Mouse (Mus musculus) liver, postnatal 0 days (tissue): ENCODE measurements around the gene Morc2a. TPM values are rescaled to one million over a fixed set of nuclear protein-coding genes. Genes with fewer than 3 reads are reported as not detected.

Experiments
- ATAC-seq: fragments of 200-750 bp; cut with Nextera tagmentation; 2 replicates; pipeline ENCODE4 v1.8.0; 2017; ENCODE audit warnings: mild to moderate bottlenecking, moderate library complexity
- DNase-seq: peaks from one replicate; pipeline ENCODE4 v3.0.0-alpha.2; 2016
- H3K27ac ChIP-seq: fragments of 300-500 bp; sonication (generic); 2 replicates; pipeline ENCODE4 v1.5.1; 2014; ENCODE audit warnings: antibody characterized with exemption, moderate library complexity, mild to moderate bottlenecking, low read depth
- H3K27me3 ChIP-seq: fragments of 300-500 bp; sonication (generic); 2 replicates; pipeline ENCODE4 v1.6.1; 2014; ENCODE audit warnings: low read length, control low read depth, mixed read lengths; ENCODE audit not compliant: insufficient read depth
- H3K36me3 ChIP-seq: fragments of 300-500 bp; sonication (generic); replicated peaks from 2 replicates; pipeline ENCODE4 v1.6.1; 2014; ENCODE audit warnings: mild to moderate bottlenecking, control low read depth, low read length, moderate library complexity, mixed read lengths; ENCODE audit not compliant: insufficient read depth
- H3K4me1 ChIP-seq: fragments of 300-500 bp; sonication (generic); 2 replicates; pipeline ENCODE4 v1.6.1; 2014; ENCODE audit warnings: antibody characterized with exemption, mild to moderate bottlenecking, control low read depth; ENCODE audit not compliant: insufficient read depth
- H3K4me2 ChIP-seq: fragments of 300-500 bp; sonication (generic); 2 replicates; pipeline ENCODE4 v1.6.1; 2014; ENCODE audit warnings: low read depth, mild to moderate bottlenecking, low read length, moderate library complexity, mixed read lengths
- H3K4me3 ChIP-seq: fragments of 300-500 bp; sonication (generic); 2 replicates; pipeline ENCODE4 v1.5.1; 2014; ENCODE audit warnings: low read depth, low read length
- H3K9ac ChIP-seq: fragments of 300-500 bp; sonication (generic); replicated peaks from 2 replicates; pipeline ENCODE4 v1.6.1; 2014; ENCODE audit warnings: mild to moderate bottlenecking, moderate library complexity
- H3K9me3 ChIP-seq: fragments of 300-500 bp; sonication (generic); 2 replicates; pipeline ENCODE4 v1.6.1; 2016; ENCODE audit warnings: mild to moderate bottlenecking, control low read depth, low read length, mixed read lengths
- CTCF ChIP-seq: sonication (generic); IDR thresholded peaks from 2 replicates; pipeline ENCODE4 v1.5.1; 2016; ENCODE audit warnings: antibody characterized with exemption, low read depth
- EP300 ChIP-seq: IDR thresholded peaks from 2 replicates; pipeline ENCODE4 v1.6.1; 2016; ENCODE audit warnings: antibody characterized with exemption, low read depth, mild to moderate bottlenecking
- WGBS: fragments of 180-500 bp; shearing (Covaris S2); extraction: QIAGEN DNeasy Blood & Tissue Kit; methylation state at CpG from one replicate; pipeline ENCODE4 v1.1.7; 2014; ENCODE audit not compliant: insufficient replicate concordance; 5-methylcytosine and 5-hydroxymethylcytosine counted together
- polyA plus RNA-seq: library from polyadenylated mRNA; unstranded; fragments of >200 nt; fragmentation: Nextera tagmentation; extraction: Ambion mirVana; gene quantifications from 2 replicates; pipeline ENCODE4 v1.2.1, GENCODE M21; 2015

Morc2a gene
- polyA plus RNA-seq, 1 experiment from 2014 or later, result 3.7 TPM

DNA sequence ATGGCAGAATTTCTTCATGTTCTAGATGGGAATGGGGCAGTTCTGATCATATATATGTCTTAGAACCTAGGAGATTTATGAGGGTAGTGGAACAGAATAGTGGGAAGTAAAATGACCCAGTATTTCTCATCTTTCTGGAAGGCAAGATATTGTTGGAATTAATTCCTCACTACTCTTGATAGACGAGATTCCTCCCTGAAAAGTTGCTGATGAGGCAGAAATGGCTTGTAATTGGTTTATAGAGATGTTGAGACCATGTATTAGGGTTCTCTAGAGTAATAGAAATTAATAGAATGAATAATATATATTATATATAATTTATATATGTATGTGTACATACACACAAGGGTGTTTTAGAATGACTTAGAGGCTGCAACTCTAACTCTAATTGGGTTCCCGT is 13.0 kb downstream of the Morc2a start:
- 85% methylated on average over 2 of the region's 2 CpGs for WGBS
- TF ChIP-seq EP300 (no peak), CTCF (no peak)
- Histone ChIP-seq H3K9ac (no peak overlapping the region), H3K4me1 (no peaks in the 10 kb centered on the region), H3K27me3 (no peaks in the 10 kb centered on the region), H3K4me2 (no peak overlapping the region), H3K4me3 (no peak overlapping the region), H3K27ac (no peak overlapping the region), H3K9me3 (no peaks in the 10 kb centered on the region), H3K36me3 (peaks cover 33% of the 10 kb centered on the region)
- ATAC-seq, result no peak
- DNase-seq, result no peak

DNA sequence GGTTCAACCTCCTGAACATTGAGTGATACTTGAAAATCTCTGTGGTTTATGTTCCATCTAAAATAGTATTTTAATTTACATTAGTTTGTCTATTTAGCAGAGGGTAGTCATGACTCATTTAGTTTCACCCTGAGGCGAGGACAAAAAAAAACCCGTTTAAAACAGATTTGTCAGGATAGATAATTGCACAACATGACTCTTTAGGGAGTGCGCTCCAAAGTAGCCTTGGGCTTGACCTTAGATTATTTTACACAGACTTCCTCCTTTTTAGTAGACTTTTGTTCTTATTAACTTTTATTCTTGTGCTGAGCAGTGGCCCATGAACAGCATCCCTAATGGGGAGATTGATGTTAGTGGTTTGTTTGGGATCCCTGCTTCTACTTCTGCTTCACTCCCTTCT is 18.5 kb downstream of the Morc2a start:
- DNase-seq, result no peak

DNA sequence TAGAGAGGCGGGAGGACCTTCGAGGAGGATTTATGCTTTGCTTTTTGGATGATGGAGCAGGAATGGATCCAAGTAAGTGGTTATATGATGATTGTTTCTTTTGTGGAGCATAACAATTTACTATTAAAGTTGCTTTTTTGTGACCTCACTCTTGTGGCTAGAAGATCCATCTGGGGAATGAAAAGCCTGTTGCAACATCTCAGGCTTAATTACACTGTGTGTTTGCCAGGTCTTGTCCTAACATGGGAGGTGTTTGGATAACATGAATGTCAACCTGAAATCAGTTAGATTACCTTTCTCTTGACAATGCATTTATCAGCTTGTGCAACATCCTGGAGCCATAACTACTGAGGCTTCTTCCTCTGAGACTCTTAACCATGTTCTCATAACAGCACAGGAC is 19.8 kb downstream of the Morc2a start:
- peak; percentile 35; the same call in 1 of the 2 replicates for ATAC-seq
- Histone ChIP-seq H3K9ac (no peak overlapping the region), H3K4me1 (peaks cover 3% of the 10 kb centered on the region; the same call in 1 of the 2 replicates), H3K9me3 (no peaks in the 10 kb centered on the region), H3K36me3 (peaks cover 57% of the 10 kb centered on the region), H3K4me3 (no peak overlapping the region), H3K27ac (no peak overlapping the region), H3K4me2 (no peak overlapping the region), H3K27me3 (no peaks in the 10 kb centered on the region)
- TF ChIP-seq CTCF (no peak), EP300 (no peak)
- 96% methylated on average over 2 of the region's 2 CpGs for WGBS
- DNase-seq, result no peak

More for the DNA sequence above, 18.5 kb downstream of the Morc2a start:
- TF ChIP-seq EP300 (no peak), CTCF (no peak)
- Histone ChIP-seq H3K27ac (no peak overlapping the region), H3K9me3 (no peaks in the 10 kb centered on the region), H3K4me1 (peaks cover 3% of the 10 kb centered on the region; the same call in 1 of the 2 replicates), H3K36me3 (peaks cover 51% of the 10 kb centered on the region), H3K27me3 (no peaks in the 10 kb centered on the region), H3K4me2 (no peak overlapping the region), H3K4me3 (no peak overlapping the region), H3K9ac (no peak overlapping the region)
- no peak for ATAC-seq
- WGBS, result 73% methylated on average over 3 of the region's 3 CpGs

GRCm38 (mm10) chr11:3669849-3670248 is 20.9 kb downstream of the Morc2a start:
- Histone ChIP-seq H3K27me3 (no peaks in the 10 kb centered on the region), H3K27ac (no peak overlapping the region), H3K9ac (no peak overlapping the region), H3K36me3 (peaks cover 56% of the 10 kb centered on the region), H3K4me2 (no peak overlapping the region), H3K4me1 (peaks cover 3% of the 10 kb centered on the region; the same call in 1 of the 2 replicates), H3K4me3 (no peak overlapping the region), H3K9me3 (no peaks in the 10 kb centered on the region)
- TF ChIP-seq EP300 (no peak), CTCF (no peak)
- DNase-seq (no peak), ATAC-seq (no peak)

DNA sequence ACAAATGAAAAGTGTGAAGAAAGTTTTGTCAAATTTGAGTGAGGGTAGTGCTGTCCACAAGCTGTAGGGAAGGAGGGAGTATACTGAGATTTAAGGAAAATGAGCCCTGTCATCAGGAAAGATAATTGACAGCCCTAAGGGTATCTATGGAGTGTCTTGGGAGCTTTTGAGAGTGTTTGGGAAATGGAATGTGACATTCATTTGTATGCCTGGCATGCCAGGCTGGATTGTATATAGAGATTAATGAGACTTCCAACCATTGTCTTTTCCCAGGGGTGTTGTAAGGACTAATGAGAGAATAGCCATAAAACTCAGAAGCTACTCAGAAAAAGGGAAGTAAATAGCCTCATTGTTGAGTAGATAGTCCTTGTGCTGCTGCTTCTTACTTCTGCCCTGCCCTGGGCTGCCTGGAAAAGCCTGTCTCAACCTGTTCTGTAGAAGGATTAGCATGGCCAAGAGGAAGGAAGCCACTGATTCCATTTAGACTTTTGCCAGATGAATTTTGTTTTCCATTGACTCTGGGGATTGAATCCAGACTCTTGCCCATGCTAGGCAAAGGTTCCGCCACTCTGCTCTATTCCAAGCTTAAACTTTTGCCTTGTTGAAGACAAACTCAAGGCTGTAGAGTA is 22.1 kb downstream of the Morc2a start:
- peaks cover 3% of the 10 kb centered on the region; the same call in 1 of the 2 replicates for H3K4me1 ChIP-seq
- ATAC-seq, result no peak

GRCm38 (mm10) chr11:3674545-3674944 is 25.6 kb downstream of the Morc2a start:
- no peaks in the 10 kb centered on the region for H3K4me1 ChIP-seq
- WGBS, result 83% methylated on average over 4 of the region's 4 CpGs
- H3K9ac ChIP-seq, result no peak overlapping the region
- H3K27me3 ChIP-seq, result no peaks in the 10 kb centered on the region
- ATAC-seq (no peak), DNase-seq (no peak)
- no peaks in the 10 kb centered on the region for H3K9me3 ChIP-seq
- H3K4me2 ChIP-seq, result no peak overlapping the region
- no peak overlapping the region for H3K4me3 ChIP-seq
- TF ChIP-seq CTCF (no peak), EP300 (no peak)
- H3K27ac ChIP-seq, result no peak overlapping the region
- H3K36me3 ChIP-seq, result peaks cover 76% of the 10 kb centered on the region

More for the DNA sequence above, 22.1 kb downstream of the Morc2a start:
- no peak overlapping the region for H3K27ac ChIP-seq
- no peak for DNase-seq
- TF ChIP-seq EP300, result no peak
- TF ChIP-seq CTCF, result no peak
- H3K36me3 ChIP-seq, result peaks cover 59% of the 10 kb centered on the region
- no peaks in the 10 kb centered on the region for H3K9me3 ChIP-seq
- H3K4me3 ChIP-seq, result no peak overlapping the region
- H3K9ac ChIP-seq, result no peak overlapping the region
- H3K4me2 ChIP-seq, result no peak overlapping the region
- WGBS, result 91% methylated on average over 1 of the region's 1 CpGs
- no peaks in the 10 kb centered on the region for H3K27me3 ChIP-seq

DNA sequence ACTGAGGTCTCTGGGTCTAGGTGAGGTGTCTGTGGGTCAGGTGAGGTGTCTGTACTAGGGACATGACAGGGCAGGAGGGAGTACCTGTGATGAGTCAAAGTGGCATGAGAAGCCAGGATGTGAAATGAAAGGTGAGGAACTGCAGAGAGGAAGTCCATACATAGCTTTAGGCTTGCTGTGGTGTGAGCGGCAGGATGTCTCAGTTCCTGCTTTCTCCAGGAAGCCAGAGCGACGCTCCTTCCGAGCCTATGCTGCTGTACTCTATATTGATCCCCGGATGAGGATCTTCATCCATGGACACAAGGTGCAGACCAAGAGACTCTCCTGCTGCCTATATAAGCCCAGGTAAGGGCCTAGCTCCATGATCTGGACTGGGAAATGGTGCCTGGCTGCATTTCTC is 27.4 kb downstream of the Morc2a start:
- Histone ChIP-seq H3K27me3 (no peaks in the 10 kb centered on the region), H3K27ac (no peak overlapping the region), H3K4me1 (no peaks in the 10 kb centered on the region), H3K4me2 (no peak overlapping the region), H3K36me3 (peaks cover 72% of the 10 kb centered on the region), H3K4me3 (no peak overlapping the region), H3K9me3 (no peaks in the 10 kb centered on the region), H3K9ac (no peak overlapping the region)
- DNase-seq (no peak), ATAC-seq (no peak)
- WGBS, result 58% methylated on average over 5 of the region's 5 CpGs
- TF ChIP-seq EP300, result no peak
- no peak for TF ChIP-seq CTCF
